Mouse (Mus musculus) stomach, postnatal 0 days (tissue): ENCODE data around the gene Dpysl5.

Source experiments
- CTCF ChIP-seq: IDR thresholded peaks from 2 replicates; pipeline ENCODE4 v1.5.1; 2016; ENCODE audit warnings: antibody characterized with exemption, low read depth, mild to moderate bottlenecking, moderate library complexity
- EP300 ChIP-seq: optimal IDR thresholded peaks from 2 replicates; pipeline ENCODE3; 2016; ENCODE audit warnings: antibody characterized with exemption

GRCm38 (mm10) chr5:30796125-30796524 is 84.8 kb downstream of the Dpysl5 start:
- TF ChIP-seq CTCF, result peak; percentile 89
- TF ChIP-seq EP300, result no peak
